Mouse (Mus musculus) retina, adult 2 months (tissue): ENCODE measurements around the gene Pth2r.
A peak's percentile ranks its signal among the peaks of the same experiment; 100 is the strongest.

Source experiments
- DNase-seq: peaks from one replicate; pipeline ENCODE4 v3.0.0-alpha.2; 2012; ENCODE audit warnings: low read depth, low spot score

Gene Pth2r

DNA sequence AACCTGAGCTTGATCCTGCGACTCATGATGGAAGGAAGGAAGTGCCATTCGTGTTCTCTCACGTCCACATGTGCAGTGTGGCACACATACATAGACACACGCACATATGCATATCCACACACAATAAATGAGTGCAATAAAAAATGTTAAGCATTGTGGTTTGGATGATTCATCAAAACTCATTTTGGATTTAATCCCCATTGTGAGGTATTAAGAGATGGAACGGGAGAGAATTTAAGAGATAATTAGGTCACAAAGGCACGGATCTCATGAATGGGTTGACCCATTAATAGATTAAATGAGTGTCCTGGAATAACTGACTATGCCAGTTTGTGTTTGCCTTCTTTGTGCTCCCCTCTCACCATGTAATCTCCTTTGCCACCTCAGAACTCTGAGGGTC is at the start of gene Pth2r:
Pth2r (plus strand) TSS at position 301 of the 400 bp plus-strand sequence.
- DNase-seq: no peak

DNA sequence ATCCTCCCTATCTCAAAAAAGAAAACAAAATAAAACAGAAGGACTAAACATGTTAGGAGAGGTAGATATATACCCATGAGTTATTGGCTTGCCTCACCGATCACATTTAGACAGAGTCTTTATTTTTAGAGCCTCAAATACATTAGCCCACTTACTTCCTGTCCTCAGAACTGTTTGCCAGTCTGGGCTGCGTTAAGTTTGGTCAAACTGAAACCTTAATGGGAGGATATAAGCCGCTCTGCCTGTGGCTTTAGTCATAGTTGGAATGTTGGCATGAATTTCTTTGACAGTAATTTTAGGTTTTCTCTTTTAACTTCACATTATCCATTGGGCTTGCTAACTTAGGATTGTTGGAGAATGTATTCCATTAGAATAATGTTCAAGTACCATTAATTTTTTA is 44.1 kb upstream of the Pth2r start:
- DNase-seq: no peak

GRCm38 (mm10) chr1:65245637-65246036 is 36.2 kb upstream of the Pth2r start:
- DNase-seq: no peak

DNA sequence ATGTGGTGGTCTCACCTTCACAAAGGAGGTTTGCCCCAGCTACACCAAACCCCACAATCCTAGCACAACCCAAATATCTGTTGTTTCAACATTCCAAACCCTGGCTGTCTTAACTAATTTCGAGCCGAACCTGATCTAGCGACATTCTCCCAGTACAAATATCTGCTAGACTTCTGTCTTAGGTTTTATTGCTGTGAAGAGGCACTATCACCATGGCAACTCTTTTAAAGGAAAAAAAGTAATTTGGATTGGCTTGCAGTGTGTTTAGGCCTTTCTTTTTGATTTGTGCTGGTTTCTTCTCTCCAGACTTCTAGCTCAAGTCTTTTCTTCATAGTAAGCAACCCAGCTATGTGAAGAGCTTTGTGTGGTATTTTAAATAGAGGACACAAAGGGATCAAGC is 1.4 kb upstream of the Pth2r start:
- no peak for DNase-seq

DNA sequence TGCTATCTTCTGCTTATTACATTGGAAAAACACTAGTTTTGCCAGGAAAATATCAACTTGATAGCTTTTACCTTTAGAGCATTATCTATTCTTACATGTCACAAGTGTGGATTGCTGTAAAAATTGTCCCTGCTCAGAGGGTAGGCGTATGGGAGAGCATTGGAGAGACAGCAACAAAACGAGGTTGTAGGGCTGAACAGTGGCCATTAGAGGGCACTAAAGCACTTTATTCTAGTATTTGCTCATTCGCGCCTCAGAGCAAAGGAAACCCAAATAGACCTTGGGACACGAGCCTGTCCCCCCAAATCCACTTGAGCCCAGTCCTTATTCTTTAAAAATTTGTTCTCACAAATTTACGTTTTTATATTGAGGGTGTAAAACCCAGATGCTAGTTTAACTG is 910 bp downstream of the Pth2r start:
- DNase-seq: peak; percentile 23

- DNase-seq: no peak
Measured at GRCm38 (mm10) chr1:65308476-65308875, 26.6 kb downstream of the Pth2r start.

GRCm38 (mm10) chr1:65311214-65311933 is 29.5 kb downstream of the Pth2r start:
- no peak for DNase-seq

DNA sequence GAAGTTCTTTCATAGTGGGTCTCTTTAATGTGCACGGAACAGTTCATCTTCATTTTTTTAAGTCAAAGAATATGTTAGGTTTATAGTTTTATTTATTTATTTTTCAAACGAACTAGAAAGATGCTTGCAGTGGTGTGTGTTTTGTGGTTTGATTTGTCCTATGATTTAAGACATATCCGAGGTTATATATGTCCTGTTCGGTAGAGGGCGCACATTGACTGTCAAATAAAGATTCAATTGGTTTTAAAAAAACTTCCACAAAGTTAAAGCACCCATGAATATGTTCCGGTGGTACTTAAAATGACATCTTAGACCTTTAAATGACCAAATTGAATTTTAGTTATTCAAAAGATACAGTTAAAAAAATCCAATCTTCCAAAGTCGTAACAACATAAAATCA is 30.3 kb downstream of the Pth2r start:
- peak; percentile 30 for DNase-seq

DNA sequence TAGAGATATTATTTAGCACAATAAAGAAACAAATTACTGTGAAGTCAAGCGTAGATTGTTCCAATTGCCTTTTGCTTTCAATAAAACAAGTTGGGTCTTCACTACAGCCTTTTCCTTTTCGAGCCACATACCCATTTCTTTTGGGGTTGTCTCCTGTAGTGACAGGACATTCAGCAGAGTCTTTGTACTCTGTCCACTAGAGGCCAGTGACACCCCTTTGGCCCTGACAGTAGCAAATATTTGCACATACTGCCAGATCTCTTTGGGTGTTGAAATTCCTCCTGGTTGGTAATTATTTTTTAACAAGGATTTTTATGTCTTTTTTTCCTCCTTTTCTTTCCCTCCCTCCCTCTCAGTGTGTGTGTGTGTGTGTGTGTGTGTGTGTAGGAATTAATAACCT is 31.0 kb downstream of the Pth2r start:
- DNase-seq: no peak

DNA sequence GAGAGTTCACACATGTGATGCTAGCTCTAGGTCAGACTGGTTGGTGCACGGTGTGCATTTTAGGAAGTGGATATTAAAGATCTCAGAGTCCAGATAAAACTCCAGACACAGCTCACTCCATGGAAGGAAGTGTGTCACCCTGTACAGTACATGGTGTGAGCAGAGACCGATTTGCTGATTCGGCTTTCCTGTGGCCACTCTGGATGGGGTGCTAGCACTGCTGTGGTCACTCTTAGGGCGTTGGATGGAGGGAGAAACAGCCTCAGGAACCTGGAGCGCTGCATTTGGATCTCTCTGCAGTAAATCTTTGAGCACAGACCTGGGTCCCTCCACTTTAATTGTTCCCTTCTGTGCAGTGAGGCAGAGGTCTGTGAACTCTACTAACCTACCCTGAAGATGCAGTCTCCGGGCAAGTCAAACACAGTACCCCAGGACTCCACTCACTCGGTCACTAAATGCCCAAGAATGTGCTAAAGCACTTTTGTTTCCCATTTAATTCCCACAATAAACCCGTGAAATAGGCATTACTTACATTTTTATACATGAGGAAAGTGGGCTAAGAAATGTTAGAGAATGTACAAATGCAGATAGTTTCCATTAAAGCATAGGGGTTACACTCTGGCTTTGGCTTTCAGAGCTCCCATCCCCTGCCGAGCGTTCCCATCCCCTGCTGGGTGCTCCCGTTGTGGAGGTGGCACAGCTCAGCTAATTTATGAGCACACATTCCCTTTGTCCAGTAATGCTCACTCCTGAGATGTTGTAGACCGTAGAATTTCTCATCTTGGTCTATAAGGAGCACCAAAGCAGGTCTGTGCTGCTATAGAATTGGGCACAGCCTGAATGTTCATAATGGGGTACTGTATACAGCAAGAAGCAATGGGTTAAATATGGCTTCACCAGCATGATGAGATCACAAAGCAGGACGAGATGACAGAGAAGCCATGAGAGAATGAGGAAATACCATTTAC is 32.5 kb downstream of the Pth2r start:
- no peak for DNase-seq

GRCm38 (mm10) chr1:65315022-65315407 is 33.2 kb downstream of the Pth2r start:
- no peak for DNase-seq

DNA sequence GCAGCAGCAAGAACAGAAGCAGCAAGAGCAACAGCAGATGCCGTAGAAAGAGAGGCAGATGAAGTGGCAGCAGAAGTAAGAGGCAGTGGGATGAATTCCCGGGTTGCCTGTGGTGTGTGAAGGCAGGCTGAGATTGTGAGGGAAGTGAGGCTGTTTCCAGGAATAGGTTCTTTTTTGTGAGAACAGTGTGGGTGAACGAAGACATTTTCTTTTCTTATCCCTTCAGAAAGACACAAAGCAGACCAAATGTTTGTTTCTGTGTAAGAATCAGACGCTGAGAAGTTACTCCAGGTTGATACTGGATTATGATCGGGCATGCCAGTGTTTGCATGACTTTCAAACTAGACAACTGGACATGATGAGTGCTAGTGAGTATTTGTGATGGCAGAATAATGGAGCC is 52.2 kb downstream of the Pth2r start:
- DNase-seq: no peak

GRCm38 (mm10) chr1:65337768-65338167 is 55.9 kb downstream of the Pth2r start:
- no peak for DNase-seq

GRCm38 (mm10) chr1:65340240-65340639 is 58.4 kb downstream of the Pth2r start:
- no peak for DNase-seq

DNA sequence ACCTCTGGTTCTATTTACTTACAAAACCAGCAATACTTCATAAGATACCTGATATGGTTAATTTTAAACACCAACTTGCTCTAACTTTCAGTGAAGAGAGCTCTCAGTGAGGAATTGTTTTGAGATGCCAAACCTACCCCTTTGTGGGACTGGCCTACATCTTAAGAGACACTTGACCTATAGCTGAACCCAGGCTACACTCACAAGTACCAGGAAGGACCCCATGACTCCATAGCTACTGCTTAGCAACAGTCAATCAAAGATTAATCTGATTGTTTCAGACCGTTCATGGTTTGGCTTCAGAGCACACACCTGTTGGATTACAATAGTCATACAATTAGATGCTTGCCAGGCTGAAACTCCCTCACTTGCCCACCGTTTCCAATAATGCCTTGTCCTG is 71.1 kb downstream of the Pth2r start:
- DNase-seq: no peak

DNA sequence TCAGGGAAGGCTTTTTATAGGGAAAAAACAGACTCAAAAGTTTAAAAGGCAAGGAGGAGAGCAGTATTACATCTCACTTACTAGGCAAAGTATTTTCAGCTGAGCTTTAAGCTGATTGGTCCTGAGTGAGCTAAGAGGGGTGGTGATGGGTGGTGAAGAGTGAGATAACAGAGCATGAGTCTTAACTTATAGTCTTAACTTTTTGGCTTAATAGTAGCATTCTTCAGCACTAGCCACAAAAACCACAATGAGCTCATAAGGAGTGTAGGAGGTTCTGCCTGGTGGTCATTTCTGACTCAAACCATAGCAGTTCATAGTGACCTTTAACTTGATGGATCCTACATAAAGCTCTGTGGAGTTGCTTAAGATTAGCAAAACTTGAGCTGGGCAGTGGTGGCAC is 72.3 kb downstream of the Pth2r start:
- DNase-seq: no peak

GRCm38 (mm10) chr1:65388328-65388727 is 106.5 kb downstream of the Pth2r start:
- no peak for DNase-seq

DNA sequence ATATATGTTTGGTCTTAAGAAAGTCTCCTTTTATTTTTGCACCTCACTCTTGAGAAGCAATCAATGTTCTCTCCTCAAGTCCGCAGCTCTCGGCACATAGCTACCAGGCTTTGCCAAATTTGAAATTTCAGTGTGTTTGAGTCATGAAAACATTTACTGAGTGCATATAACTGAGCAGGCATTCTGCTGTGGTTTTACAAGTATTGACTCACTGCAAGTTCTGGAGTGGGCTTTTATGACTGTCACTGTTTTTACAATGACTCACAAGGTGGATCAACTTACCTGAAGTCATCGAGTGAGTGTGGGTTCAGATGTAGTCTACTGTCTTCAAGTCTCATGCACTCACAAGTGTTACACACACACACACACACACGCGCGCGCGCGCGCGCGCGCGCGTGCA is 107.8 kb downstream of the Pth2r start:
- no peak for DNase-seq

- DNase-seq: no peak
Measured at GRCm38 (mm10) chr1:65407441-65407840, 125.6 kb downstream of the Pth2r start.

- DNase-seq: no peak
Measured at GRCm38 (mm10) chr1:65420909-65421308, 139.1 kb downstream of the Pth2r start.

- DNase-seq: no peak
Measured at GRCm38 (mm10) chr1:65422501-65423010, 140.7 kb downstream of the Pth2r start.
